Mouse (Mus musculus): ENCODE measurements around the gene Epha1. TPM values are rescaled to one million over a fixed set of nuclear protein-coding genes. Genes with fewer than 3 reads are reported as not detected.

The Epha1 gene
- polyA plus RNA-seq, 1 experiment from 2014 or later = 0.27 TPM

DNA sequence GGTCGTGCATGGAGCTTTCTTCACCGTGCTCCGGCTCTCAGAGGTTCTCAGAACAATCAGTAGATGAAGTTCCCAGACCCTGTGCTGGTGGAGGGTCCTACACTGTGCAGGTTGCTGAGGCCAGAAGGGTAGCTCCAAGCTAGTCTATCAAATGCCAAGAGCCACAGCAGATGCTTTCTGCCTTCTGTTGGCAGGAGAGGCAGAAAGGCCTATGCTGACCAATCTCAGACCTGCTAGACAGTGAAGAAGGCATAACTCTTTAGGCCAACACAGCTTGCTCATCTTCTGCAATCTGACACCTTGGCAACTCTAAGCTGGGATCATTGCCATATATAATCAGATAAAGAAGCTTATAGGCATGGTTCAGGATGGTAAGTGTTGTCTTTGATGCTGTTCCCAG is 42.9 kb downstream of the Epha1 start:
- H3K27me3 ChIP-seq = no peaks in the 10 kb centered on the region
- no peak for TF ChIP-seq CTCF (IDR thresholded peaks at IDR 0.05)
- ChIA-PET POLR2A (no interaction called here), CTCF (interaction anchor here (1.2 to 2.1 kb wide), 3 partner anchors 10 to 52 kb away, joined by 3 to 8 read pairs (median 6); no protein-coding TSS in a partner anchor)
- DNase-seq (ENCODE audit: low read depth, low spot score) (no peak), ATAC-seq (no peak)
- in situ Hi-C loops (cut with MboI; ENCODE audit: low pct_unique_long_range_greater_than_20kb) = loop anchor here (25.0 kb wide), 1 partner anchor 532 kb away; no protein-coding TSS in a partner anchor

DNA sequence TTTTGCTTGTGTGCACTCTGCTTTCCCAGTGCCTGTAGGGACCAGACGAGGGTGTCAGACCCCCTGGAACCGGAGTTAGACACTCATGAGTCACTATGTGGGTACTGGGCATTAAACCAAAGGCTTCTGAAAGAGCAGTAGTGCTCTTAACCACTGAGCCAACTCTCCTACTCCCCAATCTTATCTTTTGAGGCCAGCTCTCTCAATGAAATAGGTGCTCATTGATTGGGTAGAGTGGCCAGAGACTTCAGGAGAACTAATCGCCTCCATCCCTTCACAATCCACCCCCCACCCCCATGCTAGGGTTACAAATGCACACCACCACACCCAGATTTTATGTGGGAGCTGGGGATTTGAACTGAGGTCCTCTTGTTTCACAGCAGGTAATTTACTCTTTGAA is 44.3 kb downstream of the Epha1 start:
- ATAC-seq (no peak), DNase-seq (ENCODE audit: low read depth, low spot score) (no peak)
- in situ Hi-C loops (cut with MboI; ENCODE audit: low pct_unique_long_range_greater_than_20kb) = loop anchor here (5.0 to 25.0 kb wide), 2 partner anchors 101 to 534 kb away; no protein-coding TSS in a partner anchor
- POLR2A ChIA-PET = interaction anchor here (0.6 kb wide), 1 partner anchor 25 kb away, joined by 6 read pairs; no protein-coding TSS in a partner anchor
- CTCF ChIA-PET = interaction anchor here (1.7 to 1.9 kb wide), 2 partner anchors 10 to 23 kb away, joined by 4 to 5 read pairs; no protein-coding TSS in a partner anchor
- no peak for TF ChIP-seq CTCF (IDR thresholded peaks at IDR 0.05)
- H3K27me3 ChIP-seq = no peaks in the 10 kb centered on the region

DNA sequence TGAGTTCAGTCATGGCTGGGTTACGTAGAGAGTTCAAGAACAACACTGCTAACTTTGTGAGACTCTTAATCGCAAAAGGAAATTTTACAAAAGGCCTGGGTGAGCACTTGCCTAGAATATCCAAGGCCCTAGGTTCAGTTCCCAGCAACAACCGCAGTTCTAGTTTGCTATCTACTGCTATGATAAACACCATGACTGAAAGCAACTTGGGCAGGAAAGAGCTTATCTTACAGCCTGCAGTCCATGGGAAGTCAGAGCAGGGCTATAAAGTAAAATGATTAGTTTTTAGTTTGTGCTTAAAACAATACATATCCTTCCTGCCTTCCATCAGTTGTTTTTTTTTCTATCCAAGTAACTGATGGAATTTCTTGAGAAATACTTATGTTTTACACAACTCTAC is 46.6 kb downstream of the Epha1 start:
- no peaks in the 10 kb centered on the region for H3K27me3 ChIP-seq
- in situ Hi-C loops (cut with MboI; ENCODE audit: low pct_unique_long_range_greater_than_20kb) = loop anchor here (5.0 to 25.0 kb wide), 2 partner anchors 99 to 536 kb away; no protein-coding TSS in a partner anchor
- ATAC-seq = no peak
- DNase-seq (ENCODE audit: low read depth, low spot score) = no peak
- POLR2A ChIA-PET = no interaction called here
- TF ChIP-seq CTCF (IDR thresholded peaks at IDR 0.05) = no peak
- CTCF ChIA-PET = interaction anchor here (1.6 to 2.0 kb wide), 3 partner anchors 11 to 71 kb away, joined by 5 to 15 read pairs (median 8); no protein-coding TSS in a partner anchor

DNA sequence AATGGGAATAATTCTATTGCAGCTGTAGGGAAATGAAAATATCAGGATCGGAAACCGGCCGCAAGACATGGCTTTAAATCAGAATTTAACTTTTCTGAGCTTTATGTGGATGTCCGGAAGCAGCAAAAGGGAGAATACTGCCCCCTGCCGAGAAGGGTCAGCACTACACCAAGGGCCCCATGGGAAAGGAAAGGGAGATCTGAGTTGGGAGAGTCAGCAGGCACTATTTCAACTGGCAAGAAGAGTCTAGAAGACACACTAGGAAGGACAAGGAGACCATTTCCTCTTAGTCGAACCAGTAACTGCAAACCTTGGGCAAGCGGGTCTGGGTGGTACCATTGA is 47.8 kb downstream of the Epha1 start:
- CTCF ChIA-PET = interaction anchor here (0.7 to 2.1 kb wide), 24 partner anchors 9 to 119 kb away, joined by 3 to 15 read pairs (median 4); partner anchors contain the start of genes Clcn1 and Zyx
- in situ Hi-C loops (cut with MboI; ENCODE audit: low pct_unique_long_range_greater_than_20kb) = loop anchor here (5.0 to 25.0 kb wide), 2 partner anchors 98 to 537 kb away; no protein-coding TSS in a partner anchor
- no peak for TF ChIP-seq CTCF (IDR thresholded peaks at IDR 0.05)
- POLR2A ChIA-PET = no interaction called here
- no peaks in the 10 kb centered on the region for H3K27me3 ChIP-seq
- peak; percentile 15 for DNase-seq (ENCODE audit: low read depth, low spot score)
- ATAC-seq = peak; percentile 68

DNA sequence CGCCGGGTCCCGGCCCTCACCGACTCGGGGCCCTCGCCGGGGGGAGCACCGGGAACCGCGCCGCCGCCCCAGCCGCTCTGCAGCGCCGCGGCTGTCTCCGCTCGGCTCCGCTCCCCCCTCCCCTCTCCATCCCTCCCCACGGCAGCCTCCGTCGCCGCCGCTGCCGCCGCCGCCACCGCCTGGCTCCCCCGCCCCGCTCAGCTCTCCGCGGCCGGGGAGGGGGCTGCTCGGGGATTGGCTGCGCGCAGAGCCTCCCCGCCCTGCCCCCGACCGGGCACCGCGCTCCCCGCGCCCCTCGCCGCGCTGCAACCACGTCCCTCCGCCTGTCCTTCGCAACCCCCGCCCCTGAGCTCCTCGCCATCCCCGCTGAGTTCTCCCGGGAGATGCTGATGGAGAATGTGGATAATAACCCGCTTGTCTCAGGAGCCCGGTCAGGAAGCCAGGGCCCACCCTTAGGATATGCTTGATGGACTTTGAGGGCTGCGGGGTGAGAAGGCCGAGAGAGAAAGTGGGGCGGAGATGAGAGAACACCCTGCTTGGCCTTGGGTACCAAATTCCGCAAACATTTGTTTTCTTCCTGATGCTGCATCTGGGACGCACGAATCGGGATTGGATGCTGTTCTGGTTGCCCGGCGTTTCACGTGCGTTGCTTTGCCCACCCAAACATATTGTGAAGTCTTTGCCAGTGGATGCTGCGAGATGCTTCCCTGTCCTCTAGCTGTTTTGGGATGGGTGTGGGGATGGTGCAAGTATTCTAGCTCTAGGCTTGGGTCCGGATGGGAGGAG is 48.4 kb downstream of the Epha1 start, which contains the start of gene Fam131b:
TSS of gene Fam131b (minus strand) at position 162 of the 786 bp plus-strand sequence.
- no peak for DNase-seq (ENCODE audit: low read depth, low spot score)
- in situ Hi-C loops (cut with MboI; ENCODE audit: low pct_unique_long_range_greater_than_20kb) = loop anchor here (5.0 to 25.0 kb wide), 2 partner anchors 97 to 538 kb away; no protein-coding TSS in a partner anchor
- ATAC-seq = peak; percentile 60
- CTCF ChIA-PET = interaction anchor here (0.7 to 2.1 kb wide), 24 partner anchors 8 to 120 kb away, joined by 3 to 15 read pairs (median 4); partner anchors contain the start of genes Clcn1 and Zyx
- no peaks in the 10 kb centered on the region for H3K27me3 ChIP-seq
- POLR2A ChIA-PET = no interaction called here
- TF ChIP-seq CTCF (IDR thresholded peaks at IDR 0.05) = no peak

DNA sequence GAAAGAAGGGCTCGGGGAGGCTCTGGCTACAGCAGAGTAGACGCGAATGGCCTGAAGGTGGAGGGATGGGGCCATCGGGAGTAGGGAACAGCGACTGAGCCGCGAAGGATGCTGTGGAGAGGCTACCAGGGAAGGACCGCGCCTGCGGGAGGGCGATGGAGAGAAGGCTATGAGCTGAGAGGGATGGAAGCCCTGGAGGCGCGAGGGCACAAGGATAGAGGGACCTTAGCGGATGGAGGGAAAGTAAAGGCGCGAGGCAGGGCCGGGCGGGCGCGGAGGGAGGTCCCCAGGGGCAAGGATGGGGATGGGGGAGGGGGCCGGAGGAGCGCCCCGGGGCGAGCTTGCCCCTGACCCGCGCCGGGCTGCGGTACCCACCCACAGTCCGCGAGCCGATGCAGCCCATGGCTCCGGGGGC is 49.0 kb downstream of the Epha1 start:
- POLR2A ChIA-PET = no interaction called here
- ATAC-seq (peak; percentile 57), DNase-seq (ENCODE audit: low read depth, low spot score) (no peak)
- no peaks in the 10 kb centered on the region for H3K27me3 ChIP-seq
- in situ Hi-C loops (cut with MboI; ENCODE audit: low pct_unique_long_range_greater_than_20kb) = no loop called here
- no peak for TF ChIP-seq CTCF (IDR thresholded peaks at IDR 0.05)
- CTCF ChIA-PET = interaction anchor here (1.1 to 2.1 kb wide), 8 partner anchors 10 to 97 kb away, joined by 3 to 7 read pairs (median 4); no protein-coding TSS in a partner anchor

DNA sequence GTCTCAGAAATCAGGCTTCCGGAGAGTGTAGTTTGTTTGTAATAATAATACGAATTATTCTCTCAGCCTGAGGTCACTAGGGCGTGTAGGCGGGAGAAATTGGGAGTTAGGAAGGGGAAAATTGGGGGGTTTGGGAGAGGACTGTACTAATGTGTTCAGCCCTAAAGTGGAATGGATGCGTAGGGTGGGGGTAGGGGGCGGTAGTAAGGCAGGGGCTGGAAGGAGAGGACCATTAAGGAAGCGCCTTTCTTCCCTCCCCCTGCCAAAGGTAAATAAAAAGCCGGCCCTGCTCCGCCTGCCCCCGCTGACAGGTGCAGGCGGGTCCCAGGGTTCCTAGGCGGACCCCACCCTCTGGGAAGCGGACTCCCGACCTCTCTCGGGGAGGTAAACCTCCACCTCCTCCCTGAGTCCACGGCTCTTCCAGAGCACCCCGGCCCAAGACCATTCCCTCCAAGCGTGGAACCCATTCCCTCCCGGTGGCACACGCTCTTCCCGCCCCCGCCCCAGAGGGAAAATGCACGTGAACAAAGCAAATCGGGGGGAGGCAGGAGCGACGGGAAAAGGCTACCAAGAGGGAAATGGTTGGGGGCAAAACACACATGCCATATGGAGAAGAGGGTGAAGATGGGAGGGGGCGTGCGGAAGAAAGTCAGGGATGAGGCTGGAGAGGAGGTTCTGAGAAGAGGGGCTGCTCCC is 49.5 kb downstream of the Epha1 start:
- TF ChIP-seq CTCF (IDR thresholded peaks at IDR 0.05) = no peak
- in situ Hi-C loops (cut with MboI; ENCODE audit: low pct_unique_long_range_greater_than_20kb) = no loop called here
- CTCF ChIA-PET = interaction anchor here (2.1 kb wide), 1 partner anchor 9 kb away, joined by 7 read pairs; no protein-coding TSS in a partner anchor
- ATAC-seq (no peak), DNase-seq (ENCODE audit: low read depth, low spot score) (no peak)
- POLR2A ChIA-PET = no interaction called here
- H3K27me3 ChIP-seq = no peaks in the 10 kb centered on the region

DNA sequence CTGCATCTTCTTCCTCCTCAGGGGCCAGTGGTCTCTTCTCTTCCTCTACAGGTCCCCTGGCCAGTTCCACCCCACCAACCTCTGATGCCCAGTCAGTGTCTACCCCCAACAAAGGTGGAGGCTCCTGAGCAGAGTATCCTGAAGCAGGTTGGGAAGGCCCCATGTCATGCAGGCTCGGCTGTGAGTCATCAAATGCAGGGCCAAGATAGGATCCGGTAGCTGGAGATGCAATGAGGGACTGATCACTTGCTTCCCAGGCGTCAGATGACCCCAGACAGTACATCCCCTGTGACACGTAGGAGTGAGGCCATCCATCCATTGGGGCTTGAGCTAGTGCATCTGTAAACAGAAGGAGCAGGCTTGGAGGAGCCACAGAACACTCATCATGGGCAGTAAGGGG is 54.8 kb downstream of the Epha1 start:
- no peaks in the 10 kb centered on the region for H3K27me3 ChIP-seq
- ChIA-PET POLR2A (no interaction called here), CTCF (interaction anchor here (1.5 to 1.8 kb wide), 2 partner anchors 11 to 19 kb away, joined by 5 read pairs; no protein-coding TSS in a partner anchor)
- TF ChIP-seq CTCF (IDR thresholded peaks at IDR 0.05) = no peak
- ATAC-seq (no peak), DNase-seq (ENCODE audit: low read depth, low spot score) (no peak)
- in situ Hi-C loops (cut with MboI; ENCODE audit: low pct_unique_long_range_greater_than_20kb) = no loop called here

DNA sequence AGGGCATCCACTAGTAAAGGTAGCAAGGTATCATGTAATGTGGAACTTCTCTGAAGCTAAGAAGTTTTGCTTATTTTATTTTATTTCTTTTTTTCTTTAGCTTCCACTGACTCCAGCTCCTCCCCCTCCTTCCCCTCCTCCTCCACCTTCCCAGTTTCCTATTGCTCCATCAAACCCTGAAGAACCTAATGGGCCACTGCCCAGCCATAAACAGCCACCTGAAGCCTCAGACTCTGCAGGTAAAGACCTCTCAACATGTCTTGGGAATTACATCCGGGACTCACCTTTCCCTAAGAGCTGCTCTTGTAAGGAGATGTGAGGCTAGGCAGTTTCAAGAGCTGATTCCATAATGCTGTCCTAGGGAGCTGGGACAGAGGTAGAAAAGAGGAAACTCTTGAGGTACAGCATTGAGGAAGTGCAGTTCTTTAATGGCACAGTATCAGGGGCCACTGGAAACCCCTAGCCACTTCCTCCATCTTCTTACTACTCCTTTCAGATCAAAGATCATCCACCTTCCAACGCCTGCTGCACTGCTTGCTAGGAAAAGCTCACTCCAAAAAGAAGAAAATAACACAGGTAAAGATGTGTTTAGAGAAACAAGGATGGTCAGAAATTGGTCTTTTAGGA is 62.5 kb downstream of the Epha1 start:
- in situ Hi-C loops (cut with MboI; ENCODE audit: low pct_unique_long_range_greater_than_20kb) = no loop called here
- no peak for TF ChIP-seq CTCF (IDR thresholded peaks at IDR 0.05)
- ATAC-seq (no peak), DNase-seq (ENCODE audit: low read depth, low spot score) (no peak)
- H3K27me3 ChIP-seq = no peaks in the 10 kb centered on the region
- CTCF ChIA-PET = interaction anchor here (1.1 to 1.9 kb wide), 5 partner anchors 9 to 277 kb away, joined by 3 to 10 read pairs (median 4); partner anchors contain the start of gene Fam131b
- POLR2A ChIA-PET = no interaction called here

Data from Patski (cell line).